Mouse (Mus musculus) embryonic facial prominence, embryonic 12.5 days (tissue): ENCODE results near the gene Cadm3. TPM values are rescaled to one million over a fixed set of nuclear protein-coding genes. Genes with fewer than 3 reads are reported as not detected.

Experiments
- ATAC-seq: fragments of 200-750 bp; cut with Nextera tagmentation; 2 replicates; pipeline ENCODE4 v1.8.0; 2017; ENCODE audit not compliant: insufficient number of reproducible peaks, insufficient read depth, low FRiP score, low TSS enrichment
- H3K27ac ChIP-seq: fragments of 300-500 bp; sonication (generic); 2 replicates; pipeline ENCODE4 v1.5.1; 2016; ENCODE audit warnings: mild to moderate bottlenecking
- H3K27me3 ChIP-seq: fragments of 300-500 bp; sonication (generic); 2 replicates; pipeline ENCODE4 v1.6.1; 2016; ENCODE audit warnings: mild to moderate bottlenecking, moderate library complexity
- H3K36me3 ChIP-seq: fragments of 300-500 bp; sonication (generic); 2 replicates; pipeline ENCODE4 v1.6.1; 2016; ENCODE audit warnings: mild to moderate bottlenecking
- H3K4me1 ChIP-seq: fragments of 300-500 bp; sonication (generic); 2 replicates; pipeline ENCODE4 v1.6.1; 2016
- H3K4me2 ChIP-seq: fragments of 300-500 bp; sonication (generic); replicated peaks from 2 replicates; pipeline ENCODE4 v1.6.1; 2016; ENCODE audit warnings: mild to moderate bottlenecking, moderate library complexity
- H3K4me3 ChIP-seq: fragments of 300-500 bp; sonication (generic); 2 replicates; pipeline ENCODE4 v1.5.1; 2016; ENCODE audit warnings: mild to moderate bottlenecking
- H3K9ac ChIP-seq: fragments of 300-500 bp; sonication (generic); 2 replicates; pipeline ENCODE4 v1.6.1; 2016; ENCODE audit warnings: mild to moderate bottlenecking, moderate library complexity
- H3K9me3 ChIP-seq: fragments of 300-500 bp; sonication (generic); 2 replicates; pipeline ENCODE4 v1.6.1; 2016; ENCODE audit warnings: mild to moderate bottlenecking, moderate library complexity
- WGBS: fragments of 180-500 bp; shearing (Covaris S2); methylation state at CpG from one replicate; pipeline ENCODE4 v1.1.7; 2016; 5-methylcytosine and 5-hydroxymethylcytosine counted together
- polyA plus RNA-seq: library from polyadenylated mRNA; unstranded; fragments of >200 nt; fragmentation: Nextera tagmentation; extraction: Ambion mirVana; gene quantifications from 2 replicates; pipeline ENCODE4 v1.2.1, GENCODE M21; 2016

Gene Cadm3
- 3.3 and 5.2 TPM in 2 replicates for polyA plus RNA-seq

- Histone ChIP-seq H3K4me3 (peak within 1 kb of the TSS; percentile 66), H3K27ac (no peak within 1 kb of the TSS), H3K27me3 (peaks cover 25% of the 10 kb centered on the region), H3K9me3 (no peaks in the 10 kb centered on the region), H3K36me3 (no peaks in the 10 kb centered on the region), H3K4me1 (peaks cover 11% of the 10 kb centered on the region), H3K4me2 (peak within 1 kb of the TSS; percentile 97), H3K9ac (peak within 1 kb of the TSS; percentile 62)
- ATAC-seq: peak; percentile 76
- under 1% methylated on average over 40 of the region's 46 CpGs for WGBS
These were observed at the start of gene Cadm3 for GRCm38 (mm10) chr1:173367356-173368046. Gene Cadm3 (minus strand): TSS chr1:173367695.

- Histone ChIP-seq H3K9me3 (no peaks in the 10 kb centered on the region), H3K9ac (no peak overlapping the region), H3K4me2 (no peak overlapping the region), H3K4me3 (no peak overlapping the region), H3K4me1 (no peaks in the 10 kb centered on the region), H3K27ac (no peak overlapping the region), H3K27me3 (no peaks in the 10 kb centered on the region), H3K36me3 (no peaks in the 10 kb centered on the region)
- 89% methylated on average over 3 of the region's 3 CpGs for WGBS
- ATAC-seq: no peak
These were observed 47.1 kb upstream of the Cadm3 start for GRCm38 (mm10) chr1:173414631-173415030.

GRCm38 (mm10) chr1:173411863-173412262, 44.4 kb upstream of the Cadm3 start:
- Histone ChIP-seq H3K27ac (no peak overlapping the region), H3K4me3 (no peak overlapping the region), H3K9ac (no peak overlapping the region), H3K4me2 (no peak overlapping the region), H3K36me3 (no peaks in the 10 kb centered on the region), H3K4me1 (no peaks in the 10 kb centered on the region), H3K9me3 (no peaks in the 10 kb centered on the region), H3K27me3 (no peaks in the 10 kb centered on the region)
- 92% methylated on average over 4 of the region's 4 CpGs for WGBS
- no peak for ATAC-seq

DNA sequence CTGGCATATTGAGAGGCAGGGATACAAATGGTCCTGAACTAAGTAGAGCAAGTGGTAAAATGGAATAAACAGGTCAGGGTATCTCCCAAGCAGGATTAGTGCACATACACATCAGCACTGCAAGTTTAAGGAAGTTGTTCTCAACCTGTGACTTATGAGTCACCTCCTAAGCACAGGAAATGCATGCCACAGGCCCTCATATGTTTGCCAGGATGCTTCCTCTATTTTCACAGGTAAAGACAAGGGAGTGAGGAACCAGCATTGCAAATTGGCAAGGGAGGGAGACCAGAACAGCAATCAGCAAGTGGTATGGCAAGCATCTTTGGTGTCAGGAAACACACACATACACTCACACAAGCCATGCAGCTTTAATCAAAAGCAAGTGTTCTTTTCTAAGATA, 41.6 kb upstream of the Cadm3 start:
- H3K36me3 ChIP-seq: no peaks in the 10 kb centered on the region
- ATAC-seq: no peak

DNA sequence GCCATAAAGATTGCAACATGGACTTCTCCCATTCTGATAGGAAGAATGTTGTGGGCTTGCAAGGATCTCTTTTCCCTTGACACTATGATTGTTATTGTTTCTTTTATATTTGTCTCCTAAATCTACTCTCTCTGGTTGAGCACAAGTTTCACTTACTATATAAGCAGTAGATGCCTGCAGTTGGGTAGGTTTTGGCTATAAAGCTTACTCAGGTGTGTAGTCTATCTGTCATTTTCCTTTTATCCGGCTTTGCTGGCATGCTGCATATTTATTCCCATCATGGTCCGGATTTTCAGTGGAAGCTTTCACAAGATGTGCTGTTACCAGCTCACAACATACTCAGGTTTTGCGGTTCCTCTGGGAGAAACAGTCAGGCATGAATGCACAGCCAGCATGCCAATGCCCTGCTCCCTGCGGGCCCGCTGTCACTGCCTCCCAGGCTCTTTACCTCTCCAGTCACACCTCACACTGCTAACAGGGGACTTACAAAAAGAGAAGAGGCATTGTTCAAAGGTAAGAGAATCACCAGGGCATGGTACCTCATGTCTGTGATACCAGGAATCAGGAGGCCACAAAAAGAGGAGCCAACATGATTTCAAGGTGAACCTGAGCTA, 37.3 kb upstream of the Cadm3 start:
- H3K9ac ChIP-seq: no peak overlapping the region
- H3K4me1 ChIP-seq: no peaks in the 10 kb centered on the region
- no peak overlapping the region for H3K4me2 ChIP-seq
- H3K4me3 ChIP-seq: no peak overlapping the region
- no peak for ATAC-seq
- H3K27me3 ChIP-seq: no peaks in the 10 kb centered on the region
- no peaks in the 10 kb centered on the region for H3K9me3 ChIP-seq
- H3K36me3 ChIP-seq: no peaks in the 10 kb centered on the region
- WGBS: 85% methylated on average over 5 of the region's 5 CpGs
- no peak overlapping the region for H3K27ac ChIP-seq

More for the DNA sequence above, 41.6 kb upstream of the Cadm3 start:
- no peaks in the 10 kb centered on the region for H3K4me1 ChIP-seq
- H3K4me2 ChIP-seq: no peak overlapping the region
- H3K27me3 ChIP-seq: no peaks in the 10 kb centered on the region
- no peak overlapping the region for H3K27ac ChIP-seq
- H3K9me3 ChIP-seq: no peaks in the 10 kb centered on the region
- no peak overlapping the region for H3K9ac ChIP-seq
- no peak overlapping the region for H3K4me3 ChIP-seq

DNA sequence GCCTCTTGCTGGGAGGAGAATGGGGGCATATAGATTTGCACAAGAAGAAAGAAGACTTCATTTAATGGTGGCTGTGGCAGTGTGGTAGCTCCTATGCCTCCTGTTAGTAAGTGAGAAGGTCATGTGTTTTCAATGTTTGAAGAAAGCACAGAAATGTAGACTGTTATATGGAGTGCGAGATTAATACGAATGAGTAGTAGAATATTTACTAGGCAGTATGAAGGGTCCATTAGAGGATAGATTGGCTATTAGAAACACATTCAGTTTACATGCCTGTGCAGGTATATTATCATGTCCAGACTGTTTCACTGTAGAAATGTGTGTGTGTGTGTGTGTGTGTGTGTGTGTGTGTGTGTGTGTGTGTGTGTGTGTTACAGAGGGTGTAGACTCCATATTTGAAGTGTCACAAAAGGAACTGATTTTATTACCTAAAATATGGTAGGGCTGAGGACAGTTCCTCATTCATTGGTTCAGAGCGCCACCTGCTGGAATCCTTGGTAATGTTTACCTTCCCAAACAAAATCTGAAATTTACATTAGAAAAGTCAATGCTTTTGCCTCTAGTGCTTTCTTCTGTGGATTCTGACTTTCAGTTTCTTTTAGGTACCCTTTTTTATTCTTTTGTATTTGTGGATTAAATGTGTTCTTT, 31.0 kb upstream of the Cadm3 start:
- no peak for ATAC-seq
- no peaks in the 10 kb centered on the region for H3K4me1 ChIP-seq
- WGBS: 29% methylated on average over 3 of the region's 3 CpGs

DNA sequence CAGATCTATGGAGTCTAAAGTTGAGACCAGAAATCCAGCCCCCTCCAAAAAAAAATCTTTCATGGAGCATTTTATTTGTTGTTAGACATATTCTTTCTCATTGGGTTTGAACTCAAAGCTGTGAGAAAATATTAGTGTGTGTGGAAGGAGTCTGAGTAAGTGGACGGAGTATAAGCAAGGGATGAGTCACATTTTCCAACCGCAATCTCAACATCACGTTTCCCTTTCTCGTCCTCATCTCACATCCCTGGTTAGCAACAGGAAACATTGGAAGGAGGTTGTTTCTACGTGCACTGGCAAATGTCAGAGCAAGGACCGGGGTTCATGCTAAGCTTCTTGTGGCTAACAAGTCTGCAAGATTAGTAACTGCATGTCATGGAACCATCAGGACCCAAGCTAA, 24.3 kb upstream of the Cadm3 start:
- ATAC-seq: no peak
- no peak overlapping the region for H3K27ac ChIP-seq
- H3K36me3 ChIP-seq: no peaks in the 10 kb centered on the region
- 91% methylated on average over 6 of the region's 6 CpGs for WGBS
- H3K4me1 ChIP-seq: no peaks in the 10 kb centered on the region
- H3K4me3 ChIP-seq: no peak overlapping the region
- no peak overlapping the region for H3K9ac ChIP-seq
- no peaks in the 10 kb centered on the region for H3K9me3 ChIP-seq
- no peak overlapping the region for H3K4me2 ChIP-seq
- H3K27me3 ChIP-seq: no peaks in the 10 kb centered on the region

More for the DNA sequence above, 31.0 kb upstream of the Cadm3 start:
- Histone ChIP-seq H3K27me3 (no peaks in the 10 kb centered on the region), H3K27ac (no peak overlapping the region), H3K4me2 (no peak overlapping the region), H3K9ac (no peak overlapping the region), H3K36me3 (no peaks in the 10 kb centered on the region), H3K9me3 (no peaks in the 10 kb centered on the region), H3K4me3 (no peak overlapping the region)

DNA sequence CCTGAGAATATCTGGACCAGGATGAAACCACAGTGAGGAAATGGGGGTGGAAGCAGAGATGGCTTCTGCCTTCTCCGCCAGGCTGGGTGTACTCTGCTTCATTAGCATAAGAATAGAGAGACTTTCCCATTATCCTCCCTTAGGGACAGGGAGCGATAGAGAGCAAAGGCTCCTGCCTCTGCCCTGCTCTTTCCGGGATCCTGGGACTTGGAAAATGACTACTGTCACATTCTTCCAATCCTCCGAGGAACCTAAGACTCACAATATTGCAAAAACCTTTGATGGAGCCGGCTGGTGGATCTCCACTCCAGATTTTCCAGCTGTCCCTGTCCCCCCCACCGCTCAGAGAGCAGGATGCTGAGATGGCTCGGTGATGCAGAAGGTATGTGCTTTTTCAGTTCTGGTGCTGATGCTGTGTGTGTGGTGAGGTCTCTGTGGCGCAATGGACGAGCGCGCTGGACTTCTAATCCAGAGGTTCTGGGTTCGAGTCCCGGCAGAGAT, 22.5 kb upstream of the Cadm3 start:
- peak overlapping the region; percentile 39 for H3K4me2 ChIP-seq
- peak; percentile 58; the same call in 1 of the 2 replicates for ATAC-seq
- no peaks in the 10 kb centered on the region for H3K27me3 ChIP-seq
- no peak overlapping the region; the same call in 1 of the 2 replicates for H3K27ac ChIP-seq
- no peaks in the 10 kb centered on the region for H3K9me3 ChIP-seq
- H3K9ac ChIP-seq: no peak overlapping the region
- WGBS: 5% methylated on average over 13 of the region's 13 CpGs
- H3K36me3 ChIP-seq: no peaks in the 10 kb centered on the region
- H3K4me3 ChIP-seq: peak overlapping the region; percentile 22
- no peaks in the 10 kb centered on the region for H3K4me1 ChIP-seq

DNA sequence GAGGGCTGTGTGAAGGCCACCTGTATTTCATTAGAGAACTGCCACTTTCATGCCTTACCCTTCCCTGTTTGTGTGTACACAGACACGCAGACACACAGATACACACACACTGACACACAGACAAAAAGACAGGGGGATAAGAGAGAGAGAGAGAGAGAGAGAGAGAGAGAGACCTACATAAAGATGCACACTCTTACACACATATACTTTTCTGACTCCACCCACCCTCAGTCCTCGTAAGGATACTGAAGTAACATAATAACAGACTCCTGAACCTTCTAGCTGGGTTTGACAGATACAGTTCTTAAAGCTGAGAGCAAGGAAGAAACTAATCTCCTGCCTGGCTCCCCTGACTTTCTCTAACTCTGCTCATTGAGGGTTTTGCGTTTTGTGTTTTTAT, 21.9 kb upstream of the Cadm3 start:
- H3K27ac ChIP-seq: no peak overlapping the region

DNA sequence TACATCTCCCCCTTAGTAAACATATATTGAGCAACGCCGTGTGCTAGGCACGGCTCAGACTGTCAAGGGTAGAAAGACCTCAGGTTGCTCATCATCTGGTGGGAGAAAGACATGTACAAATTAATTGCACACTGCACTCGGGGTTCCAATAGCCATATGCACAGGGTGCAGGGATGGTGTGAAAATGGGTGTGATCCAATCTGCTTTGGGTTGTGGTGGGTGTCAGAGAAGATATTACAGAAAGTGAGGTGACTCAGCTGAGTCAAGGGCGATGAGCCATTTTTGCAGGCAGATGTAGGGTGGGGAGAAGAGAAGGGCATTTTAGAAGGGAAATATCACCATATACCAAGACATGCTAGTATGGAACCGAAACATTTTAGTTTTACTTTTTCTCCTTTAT, 13.9 kb upstream of the Cadm3 start:
- ATAC-seq: no peak
- 90% methylated on average over 6 of the region's 6 CpGs for WGBS
- H3K36me3 ChIP-seq: no peaks in the 10 kb centered on the region

More for the DNA sequence above, 21.9 kb upstream of the Cadm3 start:
- H3K9ac ChIP-seq: no peak overlapping the region
- H3K4me1 ChIP-seq: no peaks in the 10 kb centered on the region
- no peaks in the 10 kb centered on the region for H3K27me3 ChIP-seq
- H3K4me3 ChIP-seq: peak overlapping the region; percentile 22
- H3K36me3 ChIP-seq: no peaks in the 10 kb centered on the region
- WGBS: 7% methylated on average over 3 of the region's 3 CpGs
- no peaks in the 10 kb centered on the region for H3K9me3 ChIP-seq
- peak overlapping the region; percentile 39 for H3K4me2 ChIP-seq
- no peak for ATAC-seq

DNA sequence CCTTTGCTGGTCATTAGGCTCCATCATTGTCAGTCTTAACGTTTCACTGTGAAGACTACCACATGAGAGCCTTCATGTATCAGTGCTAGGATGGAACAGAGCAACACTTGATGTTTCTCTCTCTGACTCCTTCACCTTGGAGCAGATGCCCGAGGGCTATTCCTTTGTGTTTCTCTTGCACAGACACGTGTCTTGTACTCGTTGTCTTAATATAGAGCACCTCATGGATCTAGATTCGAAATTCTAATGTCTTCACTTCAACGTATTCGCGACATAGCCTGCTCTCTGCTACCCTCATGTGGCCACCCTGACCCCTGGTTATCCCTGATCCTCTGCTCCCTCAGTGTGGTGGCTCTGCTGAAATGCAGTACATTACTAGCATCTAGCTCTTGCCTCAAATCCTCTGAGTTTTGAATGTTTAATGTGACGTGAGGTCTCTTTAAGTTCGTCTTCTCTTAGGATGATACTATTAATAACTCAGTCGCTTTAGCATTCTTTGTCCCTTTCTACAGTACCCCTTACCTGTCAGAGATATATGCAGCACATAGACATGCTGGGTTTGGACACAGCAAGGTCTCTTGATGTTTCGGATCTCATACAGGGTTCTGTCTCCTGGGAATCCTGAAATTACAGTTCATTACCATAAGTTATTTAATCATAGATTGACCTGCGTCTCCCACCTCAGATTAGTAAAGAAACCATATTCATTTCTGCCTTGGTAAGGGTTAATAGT, 10.1 kb upstream of the Cadm3 start:
- no peak for ATAC-seq
- H3K27ac ChIP-seq: no peak overlapping the region
- H3K4me2 ChIP-seq: no peak overlapping the region

More for the DNA sequence above, 13.9 kb upstream of the Cadm3 start:
- Histone ChIP-seq H3K9ac (no peak overlapping the region), H3K9me3 (no peaks in the 10 kb centered on the region), H3K4me1 (no peaks in the 10 kb centered on the region), H3K27me3 (no peaks in the 10 kb centered on the region), H3K27ac (no peak overlapping the region), H3K4me3 (no peak overlapping the region), H3K4me2 (no peak overlapping the region)

More for the DNA sequence above, 10.1 kb upstream of the Cadm3 start:
- H3K4me1 ChIP-seq: no peaks in the 10 kb centered on the region
- no peaks in the 10 kb centered on the region for H3K9me3 ChIP-seq
- no peaks in the 10 kb centered on the region for H3K36me3 ChIP-seq
- no peak overlapping the region for H3K9ac ChIP-seq
- H3K27me3 ChIP-seq: no peaks in the 10 kb centered on the region
- H3K4me3 ChIP-seq: no peak overlapping the region
- 31% methylated on average over 13 of the region's 13 CpGs for WGBS
